Mouse (Mus musculus) neural tube, embryonic 11.5 days (tissue): Measurements from ENCODE around the gene Yes1. TPM values are rescaled to one million over a fixed set of nuclear protein-coding genes. Genes with fewer than 3 reads are reported as not detected.
"Not testable (repeated sequence)": the region's sequence is repeated elsewhere in the genome, so short reads cannot be mapped to it uniquely, and the experiment has no call there.

Experiments
- ATAC-seq: fragments of 200-750 bp; cut with Nextera tagmentation; 2 replicates; pipeline ENCODE4 v1.8.0; 2017; ENCODE audit warnings: moderate number of reproducible peaks, mild to moderate bottlenecking, moderate TSS enrichment, moderate library complexity; ENCODE audit not compliant: insufficient read depth, low FRiP score, low TSS enrichment
- DNase-seq: peaks from one replicate; pipeline ENCODE4 v3.0.0-alpha.2; 2015; ENCODE audit warnings: low spot score
- H3K27ac ChIP-seq: fragments of 300-500 bp; sonication (generic); 2 replicates; pipeline ENCODE4 v1.5.1; 2014; ENCODE audit warnings: low read depth, mild to moderate bottlenecking, low read length
- H3K27me3 ChIP-seq: fragments of 300-500 bp; sonication (generic); 2 replicates; pipeline ENCODE4 v1.6.1; 2014; ENCODE audit warnings: mild to moderate bottlenecking, low read length, mixed read lengths; ENCODE audit not compliant: control insufficient read depth, insufficient read depth
- H3K36me3 ChIP-seq: fragments of 300-500 bp; sonication (generic); 2 replicates; pipeline ENCODE4 v1.6.1; 2014; ENCODE audit warnings: mild to moderate bottlenecking, low read length, moderate library complexity, mixed read lengths; ENCODE audit not compliant: control insufficient read depth, insufficient read depth
- H3K4me1 ChIP-seq: fragments of 300-500 bp; sonication (generic); 2 replicates; pipeline ENCODE4 v1.6.1; 2014; ENCODE audit warnings: low read length, mixed read lengths; ENCODE audit not compliant: control insufficient read depth, insufficient read depth
- H3K4me2 ChIP-seq: fragments of 300-500 bp; sonication (generic); 2 replicates; pipeline ENCODE4 v1.6.1; 2014; ENCODE audit warnings: low read depth, mild to moderate bottlenecking, moderate library complexity
- H3K4me3 ChIP-seq: fragments of 300-500 bp; sonication (generic); 2 replicates; pipeline ENCODE4 v1.5.1; 2014; ENCODE audit warnings: low read depth, low read length
- H3K9ac ChIP-seq: fragments of 300-500 bp; sonication (generic); 2 replicates; pipeline ENCODE4 v1.6.1; 2014; ENCODE audit warnings: mild to moderate bottlenecking, low read length
- H3K9me3 ChIP-seq: fragments of 300-500 bp; sonication (generic); 2 replicates; pipeline ENCODE4 v1.6.1; 2016; ENCODE audit warnings: low read length; ENCODE audit not compliant: control insufficient read depth
- WGBS: fragments of 180-500 bp; shearing (Covaris S2); extraction: QIAGEN DNeasy Blood & Tissue Kit; methylation state at CpG from one replicate; pipeline ENCODE4 v1.1.7; 2014; 5-methylcytosine and 5-hydroxymethylcytosine counted together
- polyA plus RNA-seq: library from polyadenylated mRNA; unstranded; fragments of >200 nt; fragmentation: Nextera tagmentation; extraction: Ambion mirVana; gene quantifications from 2 replicates; pipeline ENCODE4 v1.2.1, GENCODE M21; 2014

Yes1 gene
- polyA plus RNA-seq, 1 experiment from 2014 or later = 31.6 TPM

DNA sequence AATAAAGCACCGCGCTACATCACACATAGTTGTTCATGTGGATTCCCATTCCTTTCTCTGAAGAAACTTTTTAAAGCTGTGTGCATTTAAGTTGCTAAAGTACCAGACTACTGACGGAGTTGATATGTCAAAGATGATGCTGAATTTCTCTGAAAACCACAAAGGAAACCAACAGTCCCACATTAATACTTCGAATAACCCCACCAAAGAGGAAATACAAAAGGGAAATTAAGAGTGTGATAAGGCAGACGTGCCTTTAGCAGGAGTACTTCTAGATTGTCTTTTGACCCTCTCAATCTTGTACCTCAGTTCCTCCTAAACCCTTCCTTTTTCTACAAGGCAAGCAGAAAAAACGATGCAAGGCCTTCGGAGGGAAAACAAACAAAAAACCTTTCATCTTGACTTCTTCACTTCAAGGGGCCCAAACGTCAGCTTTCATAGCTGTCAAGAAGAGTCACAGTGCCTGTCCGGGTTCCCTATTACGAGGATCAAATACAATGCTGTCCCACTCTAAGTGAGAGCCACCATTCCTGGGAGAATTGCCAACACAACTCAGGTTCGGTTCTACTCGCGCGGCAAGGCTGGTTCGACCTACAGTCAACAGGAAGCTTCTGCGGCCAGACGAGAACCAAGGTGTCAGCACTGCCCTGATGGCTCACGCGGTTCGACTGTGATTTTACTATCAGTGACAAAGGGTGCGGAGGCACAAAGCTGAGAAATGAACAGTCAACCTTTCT is 739 bp upstream of the Yes1 start:
- H3K9ac ChIP-seq = peak overlapping the region; percentile 78
- DNase-seq = no peak
- H3K4me2 ChIP-seq = peak overlapping the region; percentile 53
- peak overlapping the region; percentile 64 for H3K4me3 ChIP-seq
- no peaks in the 10 kb centered on the region for H3K4me1 ChIP-seq
- no peaks in the 10 kb centered on the region for H3K9me3 ChIP-seq
- ATAC-seq = peak; percentile 6; the same call in 1 of the 2 replicates
- WGBS = 19% methylated on average over 21 of the region's 21 CpGs
- H3K27me3 ChIP-seq = no peaks in the 10 kb centered on the region
- H3K36me3 ChIP-seq = no peaks in the 10 kb centered on the region
- peak overlapping the region; percentile 80 for H3K27ac ChIP-seq

GRCm38 (mm10) chr5:32611341-32611961 is 480 bp downstream of the Yes1 start:
- no peaks in the 10 kb centered on the region for H3K9me3 ChIP-seq
- WGBS = under 1% methylated on average over 53 of the region's 54 CpGs
- DNase-seq (peak; percentile 70), ATAC-seq (peak; percentile 76)
- H3K4me2 ChIP-seq = peak overlapping the region; percentile 53
- peak overlapping the region; percentile 80 for H3K27ac ChIP-seq
- peak overlapping the region; percentile 64 for H3K4me3 ChIP-seq
- peak overlapping the region; percentile 78 for H3K9ac ChIP-seq
- no peaks in the 10 kb centered on the region for H3K4me1 ChIP-seq
- no peaks in the 10 kb centered on the region for H3K27me3 ChIP-seq
- no peaks in the 10 kb centered on the region for H3K36me3 ChIP-seq

DNA sequence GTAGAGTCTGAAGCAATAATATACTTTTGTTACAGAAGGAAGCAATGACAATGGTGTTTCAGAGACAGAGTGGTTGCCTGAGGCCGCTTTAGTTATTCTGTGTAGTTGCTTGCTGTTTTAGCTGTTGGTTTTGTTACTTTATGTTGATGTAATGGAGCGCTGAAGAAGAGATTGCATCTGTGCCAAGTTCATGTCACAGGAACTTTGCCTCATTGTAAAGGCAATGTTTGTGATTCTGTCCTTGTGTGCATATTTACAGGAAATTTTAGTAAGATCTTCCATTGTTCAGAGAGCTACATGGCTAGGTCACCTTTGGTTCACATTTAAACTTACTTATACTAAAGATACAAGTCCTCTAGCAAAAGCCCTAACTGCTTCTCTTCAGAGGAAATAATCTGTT is 3.3 kb downstream of the Yes1 start:
- no peak for DNase-seq
- WGBS = 82% methylated on average over 2 of the region's 2 CpGs
- Histone ChIP-seq H3K27ac (no peak overlapping the region), H3K4me1 (no peaks in the 10 kb centered on the region), H3K4me3 (no peak overlapping the region), H3K36me3 (no peaks in the 10 kb centered on the region), H3K9ac (no peak overlapping the region), H3K27me3 (no peaks in the 10 kb centered on the region), H3K4me2 (no peak overlapping the region), H3K9me3 (no peaks in the 10 kb centered on the region)
- ATAC-seq = no peak

- H3K4me2 ChIP-seq = no peak overlapping the region
- ATAC-seq = no peak
- no peaks in the 10 kb centered on the region for H3K4me1 ChIP-seq
- no peak for DNase-seq
- no peaks in the 10 kb centered on the region for H3K27me3 ChIP-seq
- no peak overlapping the region for H3K4me3 ChIP-seq
- no peak overlapping the region for H3K9ac ChIP-seq
- no peaks in the 10 kb centered on the region for H3K9me3 ChIP-seq
- WGBS = 86% methylated on average over 4 of the region's 4 CpGs
- H3K27ac ChIP-seq = no peak overlapping the region
- no peaks in the 10 kb centered on the region for H3K36me3 ChIP-seq
These were observed 3.7 kb downstream of the Yes1 start for GRCm38 (mm10) chr5:32614691-32615090.

DNA sequence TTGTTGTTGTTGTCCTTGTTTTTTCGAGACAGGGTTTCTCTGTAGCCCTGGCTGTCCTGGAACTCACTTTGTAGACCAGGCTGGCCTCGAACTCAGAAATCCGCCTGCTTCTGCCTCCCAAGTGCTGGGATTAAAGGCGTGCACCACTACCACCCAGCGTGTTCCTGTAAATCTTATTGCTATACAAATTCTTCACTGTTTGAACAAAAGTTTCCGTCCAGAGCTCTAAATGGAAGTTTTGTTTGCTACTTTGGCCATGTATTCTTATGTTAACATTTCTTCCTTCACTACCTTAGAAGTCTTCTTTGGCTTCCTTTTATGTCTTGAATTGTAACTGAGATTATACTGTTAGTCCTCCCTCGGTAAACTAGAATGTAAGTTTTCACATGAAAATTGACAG is 5.5 kb downstream of the Yes1 start:
- H3K27ac ChIP-seq, H3K9me3 ChIP-seq, ATAC-seq, DNase-seq, H3K4me2 ChIP-seq, H3K4me3 ChIP-seq, H3K9ac ChIP-seq, H3K27me3 ChIP-seq, H3K36me3 ChIP-seq, H3K4me1 ChIP-seq: not testable (repeated sequence)
- WGBS = 89% methylated on average over 7 of the region's 7 CpGs

DNA sequence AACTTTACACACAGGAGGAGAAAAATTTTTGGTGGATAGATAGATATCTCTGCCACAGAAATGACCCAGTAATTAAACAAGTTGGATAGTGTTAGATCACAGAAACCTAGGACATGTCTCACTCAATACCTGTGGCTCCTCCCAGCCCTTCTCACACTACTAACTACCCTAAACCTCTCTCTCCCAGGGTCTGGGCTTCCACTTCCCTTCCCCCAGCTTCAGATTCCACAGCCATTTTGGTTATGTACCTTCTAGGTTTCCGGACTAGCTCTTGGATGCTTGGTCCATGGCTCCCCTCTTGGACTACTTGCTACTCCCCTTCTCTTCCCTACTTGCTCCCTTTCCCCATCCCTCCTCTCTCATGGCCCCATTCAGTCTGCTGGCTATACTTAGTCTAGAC is 6.9 kb downstream of the Yes1 start:
- 89% methylated on average over 1 of the region's 1 CpGs for WGBS
- Histone ChIP-seq H3K36me3 (no peaks in the 10 kb centered on the region), H3K27me3 (no peaks in the 10 kb centered on the region), H3K4me1 (no peaks in the 10 kb centered on the region), H3K27ac (no peak overlapping the region), H3K4me2 (no peak overlapping the region), H3K9me3 (no peaks in the 10 kb centered on the region), H3K9ac (no peak overlapping the region), H3K4me3 (no peak overlapping the region)
- ATAC-seq (no peak), DNase-seq (no peak)

DNA sequence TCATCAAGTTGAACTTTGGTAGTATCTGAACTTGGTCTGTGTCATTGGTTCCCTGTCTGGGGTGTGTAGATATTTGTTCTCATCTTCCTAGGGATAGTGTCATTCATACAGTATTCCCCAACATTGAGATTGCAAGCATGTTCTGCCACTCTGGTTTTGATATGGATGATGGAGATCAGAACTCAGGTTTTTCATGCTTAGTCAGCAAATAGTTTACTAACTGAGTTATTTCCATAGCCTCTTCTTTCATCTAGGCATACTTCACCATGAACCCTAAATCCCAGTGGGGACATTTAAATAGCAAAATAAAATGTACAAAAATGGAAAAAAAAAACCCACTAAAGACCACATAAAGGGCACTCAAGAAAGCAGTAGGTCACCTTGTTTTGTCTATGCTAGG is 12.7 kb downstream of the Yes1 start:
- Histone ChIP-seq H3K4me2 (no peak overlapping the region), H3K27me3 (no peaks in the 10 kb centered on the region), H3K9me3 (no peaks in the 10 kb centered on the region), H3K4me1 (no peaks in the 10 kb centered on the region), H3K36me3 (no peaks in the 10 kb centered on the region), H3K4me3 (no peak overlapping the region), H3K9ac (no peak overlapping the region), H3K27ac (no peak overlapping the region)
- DNase-seq (no peak), ATAC-seq (no peak)

- no peak overlapping the region for H3K9ac ChIP-seq
- H3K4me2 ChIP-seq = no peak overlapping the region
- DNase-seq (no peak), ATAC-seq (no peak)
- H3K4me1 ChIP-seq = no peaks in the 10 kb centered on the region
- H3K4me3 ChIP-seq = no peak overlapping the region
- 92% methylated on average over 2 of the region's 2 CpGs for WGBS
- no peak overlapping the region for H3K27ac ChIP-seq
- no peaks in the 10 kb centered on the region for H3K27me3 ChIP-seq
- no peaks in the 10 kb centered on the region for H3K9me3 ChIP-seq
- H3K36me3 ChIP-seq = no peaks in the 10 kb centered on the region
These were observed 13.8 kb downstream of the Yes1 start for GRCm38 (mm10) chr5:32624777-32625176.

- DNase-seq (no peak), ATAC-seq (no peak)
- Histone ChIP-seq H3K36me3 (no peaks in the 10 kb centered on the region), H3K27ac (no peak overlapping the region), H3K9ac (no peak overlapping the region), H3K4me2 (no peak overlapping the region), H3K9me3 (no peaks in the 10 kb centered on the region), H3K27me3 (no peaks in the 10 kb centered on the region), H3K4me1 (no peaks in the 10 kb centered on the region), H3K4me3 (no peak overlapping the region)
These were observed 22.2 kb downstream of the Yes1 start for GRCm38 (mm10) chr5:32633185-32633584.
